10 mouse cellular contexts compared by ENCODE assay signal in genomic region chr11:113087084-113087483, GRCm38 (mm10).
DNase-seq lines count a peak whose midpoint lies in the region; ATAC-seq and TF ChIP-seq lines count a peak whose summit lies in the region.
"Had no signal": no experiment of that assay in that cellular context is flagged by ENCODE, and none has a peak within 500 bp of the region (broad histone marks: within the 10 kb centered on the region; RNA-seq: fewer than 3 reads in every experiment).

No protein-coding gene starts in this region.

- no peaks in the 10 kb centered on the region for H3K9me3 ChIP-seq in heart, embryonic 13.5 days
- H3K9me3 ChIP-seq in midbrain, embryonic 13.5 days = no peaks in the 10 kb centered on the region
- H3K9me3 ChIP-seq in midbrain, embryonic 11.5 days (ENCODE audit: control insufficient read depth, low read length) = no peaks in the 10 kb centered on the region
- H3K9me3 ChIP-seq in hindbrain, postnatal 0 days (ENCODE audit: low read length) = no peaks in the 10 kb centered on the region
- H3K9me3 ChIP-seq in stomach, embryonic 14.5 days (ENCODE audit: control insufficient read depth, low read depth, low read length) = no peaks in the 10 kb centered on the region

- DNase-seq in heart, adult 11 months = no peak
- no peak for DNase-seq in midbrain, embryonic 11.5 days (ENCODE audit: low spot score, missing footprints)
- DNase-seq in hindbrain, postnatal 0 days (ENCODE audit: low spot score) = no peak
- DNase-seq in layer of hippocampus, postnatal 36 days = no peak
- DNase-seq: spleen, adult 18-20 months had no signal

- no peak for TF ChIP-seq CTCF in hindbrain, postnatal 0 days (IDR thresholded peaks at IDR 0.05; ENCODE audit: low read depth)

- H3K9ac ChIP-seq in heart, embryonic 13.5 days = peak overlapping the region; percentile 70
- no peak overlapping the region for H3K9ac ChIP-seq in midbrain, embryonic 13.5 days (replicated peaks)
- H3K9ac ChIP-seq in midbrain, embryonic 11.5 days (ENCODE audit: low read length) = no peak overlapping the region
- no peak overlapping the region for H3K9ac ChIP-seq in hindbrain, postnatal 0 days (replicated peaks; ENCODE audit: low read length)
- no peak overlapping the region for H3K9ac ChIP-seq in stomach, embryonic 14.5 days (replicated peaks; ENCODE audit: low read depth, low read length)

- peak overlapping the region; percentile 33 for H3K4me3 ChIP-seq in heart, embryonic 13.5 days
- no peak overlapping the region for H3K4me3 ChIP-seq in midbrain, embryonic 13.5 days (replicated peaks)
- H3K4me3 ChIP-seq in midbrain, embryonic 11.5 days (ENCODE audit: low read depth, low read length) = no peak overlapping the region
- H3K4me3 ChIP-seq in hindbrain, postnatal 0 days (ENCODE audit: low read length) = no peak overlapping the region
- no peak overlapping the region for H3K4me3 ChIP-seq in stomach, embryonic 14.5 days (ENCODE audit: low read depth, low read length)
- H3K4me3 ChIP-seq: erythroblast, embryonic 14.5 days had no signal

- WGBS in heart, embryonic 13.5 days = 30% methylated on average over 9 of the region's 9 CpGs
- 62% methylated on average over 9 of the region's 9 CpGs for WGBS in midbrain, embryonic 13.5 days
- WGBS in midbrain, embryonic 11.5 days = 73% methylated on average over 9 of the region's 9 CpGs
- 43% methylated on average over 9 of the region's 9 CpGs for WGBS in hindbrain, postnatal 0 days
- 28% methylated on average over 9 of the region's 9 CpGs for WGBS in stomach, embryonic 14.5 days

- ATAC-seq in heart, embryonic 13.5 days (ENCODE audit: extremely low read depth, insufficient number of reproducible peaks, low FRiP score, low TSS enrichment) = no peak
- ATAC-seq in midbrain, embryonic 13.5 days = no peak
- no peak for ATAC-seq in midbrain, embryonic 11.5 days (ENCODE audit: low FRiP score)
- no peak for ATAC-seq in hindbrain, postnatal 0 days
- no peak for ATAC-seq in stomach, embryonic 14.5 days (ENCODE audit: insufficient number of reproducible peaks, insufficient read depth, low FRiP score, low read depth)
- ATAC-seq in activated CD4-positive, CD25-positive, alpha-beta regulatory T cell, adult 4 months = no peak

- H3K4me1 ChIP-seq in heart, embryonic 13.5 days = peaks cover 13% of the 10 kb centered on the region
- H3K4me1 ChIP-seq in midbrain, embryonic 13.5 days (replicated peaks) = peaks cover 9% of the 10 kb centered on the region; the same call in 1 of the 2 replicates
- peaks cover 3% of the 10 kb centered on the region; the same call in 1 of the 2 replicates for H3K4me1 ChIP-seq in midbrain, embryonic 11.5 days (ENCODE audit: control insufficient read depth, insufficient read depth, low read length)
- H3K4me1 ChIP-seq in hindbrain, postnatal 0 days (ENCODE audit: insufficient read depth, low read length) = no peaks in the 10 kb centered on the region
- H3K4me1 ChIP-seq in stomach, embryonic 14.5 days (ENCODE audit: control insufficient read depth, insufficient read depth, low read length) = peaks cover 9% of the 10 kb centered on the region; the same call in 1 of the 2 replicates

- no peaks in the 10 kb centered on the region for H3K36me3 ChIP-seq in heart, embryonic 13.5 days
- H3K36me3 ChIP-seq in midbrain, embryonic 13.5 days = no peaks in the 10 kb centered on the region
- H3K36me3 ChIP-seq in midbrain, embryonic 11.5 days (ENCODE audit: control insufficient read depth, insufficient read depth, low read length) = no peaks in the 10 kb centered on the region
- no peaks in the 10 kb centered on the region for H3K36me3 ChIP-seq in hindbrain, postnatal 0 days (ENCODE audit: insufficient read depth, low read length)
- H3K36me3 ChIP-seq in stomach, embryonic 14.5 days (ENCODE audit: control insufficient read depth, insufficient read depth, low read length) = no peaks in the 10 kb centered on the region

- H3K27me3 ChIP-seq in heart, embryonic 13.5 days (replicated peaks) = no peaks in the 10 kb centered on the region
- no peaks in the 10 kb centered on the region for H3K27me3 ChIP-seq in midbrain, embryonic 13.5 days
- H3K27me3 ChIP-seq in midbrain, embryonic 11.5 days (ENCODE audit: control insufficient read depth, insufficient read depth, low read length) = no peaks in the 10 kb centered on the region
- no peaks in the 10 kb centered on the region for H3K27me3 ChIP-seq in hindbrain, postnatal 0 days (ENCODE audit: insufficient read depth, low read length)
- no peaks in the 10 kb centered on the region for H3K27me3 ChIP-seq in stomach, embryonic 14.5 days (ENCODE audit: control insufficient read depth, insufficient read depth, low read length)

- H3K4me2 ChIP-seq in heart, embryonic 13.5 days = peak overlapping the region; percentile 62
- H3K4me2 ChIP-seq in midbrain, embryonic 13.5 days (replicated peaks) = 0 out of 2 replicates have a peak overlapping the region, but pooled peaks have one; percentile 11
- H3K4me2 ChIP-seq in midbrain, embryonic 11.5 days = no peak overlapping the region
- peak overlapping the region; percentile 14; the same call in 1 of the 2 replicates for H3K4me2 ChIP-seq in hindbrain, postnatal 0 days (ENCODE audit: low read depth, low read length)
- H3K4me2 ChIP-seq in stomach, embryonic 14.5 days (replicated peaks; ENCODE audit: low read depth, low read length) = peak overlapping the region; percentile 15

- H3K27ac ChIP-seq in heart, embryonic 13.5 days (replicated peaks) = no peak overlapping the region
- 0 out of 2 replicates have a peak overlapping the region, but pooled peaks have one; percentile 11 for H3K27ac ChIP-seq in midbrain, embryonic 13.5 days
- H3K27ac ChIP-seq in midbrain, embryonic 11.5 days (ENCODE audit: low read depth, low read length) = no peak overlapping the region
- no peak overlapping the region for H3K27ac ChIP-seq in hindbrain, postnatal 0 days
- H3K27ac ChIP-seq in stomach, embryonic 14.5 days (ENCODE audit: low read length) = peak overlapping the region; percentile 23; the same call in 1 of the 2 replicates

Comparison
In these comparisons a context has a peak if more than half of its experiments do, and no peak if none do; other contexts are left out.
1. H3K27ac ChIP-seq: peak in midbrain, embryonic 13.5 days (single experiment) and stomach, embryonic 14.5 days (single experiment); none in heart, embryonic 13.5 days (single experiment), midbrain, embryonic 11.5 days (single experiment) and hindbrain, postnatal 0 days (single experiment).